Mouse (Mus musculus): ENCODE results near the gene Fam229b.

The Fam229b gene

DNA sequence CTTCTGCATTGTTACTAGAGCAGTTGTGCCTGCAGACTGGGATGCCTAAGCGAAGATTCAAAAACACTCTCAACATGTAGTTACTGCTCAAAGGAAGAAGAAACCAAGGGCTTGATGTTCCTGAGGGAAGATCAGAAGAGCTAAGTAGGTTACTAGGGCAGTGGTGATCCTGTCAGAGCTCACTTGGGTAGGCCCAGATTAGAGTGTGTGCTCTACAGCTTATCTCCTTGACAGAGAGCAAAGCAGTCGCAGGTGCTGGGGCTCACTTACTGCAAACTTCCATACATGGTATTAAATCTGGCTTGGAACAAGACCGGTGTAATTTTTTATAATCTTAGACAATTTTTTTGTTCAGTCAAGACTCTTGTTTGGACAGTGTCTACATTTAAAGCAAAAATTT is 4.1 kb upstream of the Fam229b start:
- DNase-seq (ENCODE audit: low spot score in 2 of 2) = no peak

DNA sequence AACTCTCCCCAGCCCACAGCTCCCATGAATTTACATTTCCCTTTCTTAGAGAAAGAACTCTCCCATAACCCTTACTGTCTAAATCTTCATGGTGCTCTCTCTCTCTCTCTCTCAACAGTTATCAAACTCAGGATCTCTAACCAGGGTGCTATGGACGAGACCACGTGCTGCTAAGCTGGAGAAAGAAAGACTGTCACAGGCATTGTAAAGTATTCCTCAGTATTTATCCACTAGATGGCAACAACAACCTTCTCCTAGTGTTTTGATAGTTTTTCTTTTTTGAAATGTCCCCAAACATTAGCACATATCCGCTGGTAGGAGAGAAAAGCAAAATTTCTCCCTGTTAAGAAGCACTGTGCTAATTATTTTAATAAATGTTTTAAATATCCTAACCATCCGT is 12.3 kb downstream of the Fam229b start:
- DNase-seq (ENCODE audit: low spot score in 2 of 2) = no peak

DNA sequence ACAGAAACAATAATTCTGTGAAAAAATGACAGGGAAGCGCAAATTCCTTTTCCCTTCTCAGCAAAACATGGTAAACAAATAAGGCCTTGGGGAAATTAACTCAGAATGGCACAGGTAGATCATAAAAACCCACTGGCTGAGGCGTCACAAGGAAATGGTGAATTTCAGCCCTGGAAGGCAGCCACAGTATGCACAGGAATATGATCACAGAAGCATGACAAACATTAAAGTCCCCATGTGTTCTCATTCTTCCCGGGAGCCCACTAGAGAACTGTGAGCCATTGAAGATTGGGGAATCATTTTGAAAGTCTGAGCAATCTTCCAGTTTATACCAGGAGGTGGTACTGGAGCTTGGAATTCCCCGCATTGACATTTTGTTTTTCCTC is 24.2 kb downstream of the Fam229b start:
- DNase-seq (ENCODE audit: low spot score in 2 of 2) = no peak

DNA sequence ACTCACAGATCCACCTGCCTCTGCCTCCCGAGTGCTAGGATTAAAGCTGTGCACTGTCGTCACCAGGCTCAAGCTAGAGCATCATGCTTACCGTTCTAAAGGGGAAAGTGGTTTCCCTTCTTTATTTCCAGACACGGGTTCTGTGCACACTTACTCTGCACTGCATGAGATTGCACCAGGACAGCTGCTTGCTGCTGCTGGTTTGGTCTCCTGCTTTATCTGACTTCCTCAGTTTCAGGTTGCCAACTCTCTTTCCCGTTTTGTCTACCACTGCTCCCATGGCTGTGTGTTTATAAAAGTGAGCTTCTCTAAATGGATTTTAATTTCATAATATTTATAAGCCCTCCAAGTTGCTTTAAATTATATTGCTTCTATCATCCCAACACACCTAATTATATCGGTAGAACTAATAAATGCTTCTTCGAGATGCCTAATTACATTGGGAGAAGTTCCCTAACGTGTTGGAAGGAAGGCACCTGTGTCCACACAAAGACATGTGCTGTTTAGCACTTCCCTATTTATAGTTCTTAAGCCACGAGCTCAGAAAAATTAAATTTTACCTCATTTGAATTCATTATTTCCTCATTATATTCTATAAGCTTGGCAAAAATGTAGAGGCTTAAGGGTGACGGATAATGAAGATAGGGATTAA is 24.8 kb downstream of the Fam229b start:
- DNase-seq (ENCODE audit: low spot score in 2 of 2) = no peak

DNA sequence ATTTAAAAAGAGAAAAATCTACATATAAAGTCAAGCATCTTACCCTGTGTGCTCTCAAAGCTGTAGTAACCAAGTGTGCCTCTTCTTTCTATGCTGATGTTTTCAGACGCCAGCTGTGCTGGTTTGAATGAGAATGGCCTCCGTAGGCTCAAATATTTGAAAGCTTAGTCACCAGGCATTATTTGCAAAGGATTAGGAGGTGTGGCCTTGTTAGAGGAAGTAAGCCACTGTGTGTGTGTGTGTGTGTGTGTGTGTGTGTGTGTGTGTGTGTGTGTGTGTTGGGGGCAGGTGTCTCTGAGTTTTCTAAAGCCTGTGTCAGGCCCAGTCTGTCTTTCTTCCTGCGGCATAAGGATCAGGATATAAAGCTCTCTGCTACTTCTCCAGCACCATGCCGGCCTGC is 26.8 kb downstream of the Fam229b start:
- no peak for DNase-seq (ENCODE audit: low spot score in 2 of 2)

- DNase-seq (ENCODE audit: low spot score in 2 of 2) = no peak
Observed at GRCm38 (mm10) chr10:39106413-39106812, 27.3 kb downstream of the Fam229b start.

DNA sequence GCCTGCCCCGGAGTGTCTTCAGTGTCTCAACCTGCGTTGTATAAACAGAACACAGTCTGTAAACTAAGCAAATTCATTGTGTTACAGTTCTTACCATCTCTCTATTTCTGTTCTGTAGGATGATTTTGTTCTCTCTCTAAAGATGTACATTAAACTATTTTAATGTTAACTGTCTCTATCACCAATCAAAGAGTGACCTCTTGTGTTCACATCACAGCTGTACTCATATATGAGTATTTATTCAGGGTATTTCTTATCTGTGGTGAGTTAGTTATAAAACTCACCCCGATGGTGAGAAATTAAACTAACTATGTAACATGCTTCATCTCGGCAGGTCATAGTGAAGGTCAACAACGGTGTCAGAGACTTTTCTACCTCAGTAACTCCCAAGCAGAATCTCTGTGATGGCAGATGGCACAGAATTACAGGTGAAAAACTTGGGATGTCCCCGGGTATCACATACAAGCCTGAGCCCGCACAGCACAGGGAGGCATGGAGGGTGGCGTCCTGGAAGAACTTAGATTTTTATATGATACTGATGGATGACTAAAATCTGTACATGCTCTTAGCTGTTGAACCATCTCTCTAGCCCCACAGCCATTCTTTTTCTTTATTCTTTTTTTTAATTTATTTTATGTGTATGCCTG is 28.8 kb downstream of the Fam229b start:
- no peak for DNase-seq (ENCODE audit: low spot score in 2 of 2)

- no peak for DNase-seq (ENCODE audit: low spot score in 2 of 2)
Observed at GRCm38 (mm10) chr10:39098746-39099145, 35.0 kb downstream of the Fam229b start.

- peak in 1 of 2 experiments; percentile 18 for DNase-seq (ENCODE audit: low spot score in 2 of 2)
Observed at GRCm38 (mm10) chr10:39096981-39097380, 36.7 kb downstream of the Fam229b start.

- DNase-seq (ENCODE audit: low spot score in 2 of 2) = no peak
Observed at GRCm38 (mm10) chr10:39072048-39072447, 61.7 kb downstream of the Fam229b start.
